Mouse (Mus musculus): ENCODE results near the gene Inka2.

Gene Inka2

DNA sequence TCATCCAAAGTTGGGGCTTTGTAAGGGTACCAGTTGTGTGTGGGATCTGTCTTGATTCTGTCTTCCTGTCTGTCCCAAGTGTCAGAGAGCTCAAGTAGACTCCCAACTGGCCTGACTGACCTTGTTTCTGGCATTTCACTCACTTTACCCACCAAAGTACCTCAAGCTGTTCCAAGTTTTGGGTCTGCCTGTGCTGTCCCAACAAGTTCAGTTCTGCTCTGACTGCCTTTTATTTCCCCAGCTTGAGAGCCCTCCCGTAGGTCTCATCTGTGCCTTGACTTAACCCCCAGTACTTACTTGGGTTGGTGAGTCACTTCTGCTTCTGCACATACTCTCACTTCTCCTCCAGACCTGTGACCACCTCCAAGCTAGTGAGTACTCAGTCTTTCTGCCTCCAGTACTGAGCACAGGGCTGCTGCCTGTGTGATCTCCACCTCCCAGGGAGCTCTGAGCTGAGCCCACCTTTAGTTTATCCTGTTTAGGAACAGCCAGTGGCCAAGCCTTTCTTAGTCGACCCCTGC, 17.3 kb downstream of the Inka2 start:
- no peak for DNase-seq (ENCODE audit: low read depth, low spot score)

DNA sequence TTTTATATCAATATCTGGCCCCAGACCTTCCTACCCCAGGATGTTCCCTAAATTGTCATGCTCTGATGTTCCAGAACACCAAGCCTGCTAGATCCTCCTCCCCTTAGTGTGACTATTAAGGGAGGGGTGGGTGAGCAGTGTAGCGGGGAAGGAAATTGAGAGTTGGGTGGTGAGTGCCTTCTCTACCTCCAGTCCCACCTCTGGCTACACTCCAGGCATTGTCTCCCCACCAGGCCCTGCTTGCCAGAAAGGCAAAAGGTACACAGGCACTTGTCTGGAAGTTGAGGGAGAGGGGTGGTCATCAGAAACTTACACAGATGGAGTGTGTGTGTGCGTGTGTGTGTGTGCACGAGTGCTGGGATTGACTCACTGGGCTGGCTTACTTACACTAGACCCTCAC, 18.1 kb downstream of the Inka2 start:
- no peak for DNase-seq (ENCODE audit: low read depth, low spot score)

DNA sequence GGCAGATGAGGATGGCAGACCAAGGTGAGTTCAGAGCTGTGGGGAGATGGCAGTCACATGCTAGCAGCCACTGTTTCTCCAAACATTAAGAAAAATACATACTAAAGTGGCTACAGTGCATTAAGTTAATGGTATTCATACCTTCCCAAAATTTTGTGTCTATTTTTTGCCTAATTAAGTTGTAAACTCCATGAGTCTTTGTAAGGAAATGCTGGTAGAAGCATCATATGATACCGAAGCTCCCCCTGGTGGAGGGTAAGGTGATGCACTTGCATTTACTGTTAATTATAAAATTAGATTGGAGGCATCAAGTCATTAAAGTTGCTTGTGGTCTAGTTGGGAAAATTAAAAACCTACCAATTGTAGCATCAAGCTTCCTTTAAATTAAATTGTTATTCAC, 21.6 kb downstream of the Inka2 start:
- peak; percentile 81 for DNase-seq (ENCODE audit: low read depth, low spot score)

DNA sequence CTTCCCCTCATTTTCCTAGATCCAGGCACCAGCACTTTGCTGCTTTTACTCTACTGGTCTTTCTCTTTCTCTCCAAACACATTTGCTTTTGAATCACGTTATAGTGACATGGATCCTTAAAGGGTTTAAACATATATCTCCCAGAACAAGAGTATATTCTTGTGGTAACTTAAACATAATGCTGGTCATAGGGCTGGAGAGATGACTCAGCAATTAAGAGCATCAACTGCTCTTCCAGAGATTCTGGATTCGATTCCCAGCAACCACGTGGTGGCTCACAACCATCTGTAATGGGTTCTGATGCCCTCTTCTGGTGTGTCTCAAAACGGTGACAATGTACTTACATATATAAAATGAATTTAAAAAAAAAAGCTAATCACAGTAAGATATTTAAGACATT, 28.0 kb downstream of the Inka2 start:
- no peak for DNase-seq (ENCODE audit: low read depth, low spot score)

DNA sequence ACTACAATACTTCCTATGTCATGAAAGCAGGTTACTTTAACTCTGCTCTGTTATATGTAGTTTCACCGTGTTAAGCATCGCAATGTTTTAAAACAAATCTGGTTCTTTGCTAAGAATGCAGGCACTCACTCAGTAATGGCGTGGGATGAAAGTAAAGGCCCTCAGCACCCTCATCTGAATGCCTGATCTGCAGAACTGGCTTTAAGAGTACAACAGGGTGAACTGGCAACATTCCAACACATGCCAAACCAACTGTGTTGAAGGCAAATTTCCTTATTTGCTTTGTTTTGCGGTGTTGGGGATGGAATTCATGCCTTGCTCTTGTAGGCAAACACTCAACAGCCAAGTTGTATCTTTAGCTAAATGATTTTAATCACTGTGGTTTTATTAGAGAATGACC, 29.1 kb downstream of the Inka2 start:
- no peak for DNase-seq (ENCODE audit: low read depth, low spot score)

DNA sequence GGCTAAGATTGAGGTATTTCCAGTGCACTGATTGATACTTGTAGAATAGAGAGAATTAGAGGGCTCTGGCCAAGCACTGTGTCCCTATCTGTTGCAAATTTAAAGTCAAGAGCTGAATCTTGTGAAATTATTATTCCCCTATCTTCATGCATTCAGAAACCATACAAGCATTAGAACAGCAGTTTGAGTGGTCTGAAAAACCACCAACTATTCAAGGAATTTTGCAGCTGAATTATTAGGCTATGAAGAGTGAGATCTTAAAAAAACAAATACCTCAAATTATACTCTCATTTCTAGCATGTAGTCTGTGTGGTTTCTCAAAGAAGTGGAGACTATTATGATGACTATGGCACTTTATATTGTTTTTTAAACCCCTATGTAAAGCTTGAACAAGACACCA, 30.9 kb downstream of the Inka2 start:
- DNase-seq (ENCODE audit: low read depth, low spot score), result no peak

DNA sequence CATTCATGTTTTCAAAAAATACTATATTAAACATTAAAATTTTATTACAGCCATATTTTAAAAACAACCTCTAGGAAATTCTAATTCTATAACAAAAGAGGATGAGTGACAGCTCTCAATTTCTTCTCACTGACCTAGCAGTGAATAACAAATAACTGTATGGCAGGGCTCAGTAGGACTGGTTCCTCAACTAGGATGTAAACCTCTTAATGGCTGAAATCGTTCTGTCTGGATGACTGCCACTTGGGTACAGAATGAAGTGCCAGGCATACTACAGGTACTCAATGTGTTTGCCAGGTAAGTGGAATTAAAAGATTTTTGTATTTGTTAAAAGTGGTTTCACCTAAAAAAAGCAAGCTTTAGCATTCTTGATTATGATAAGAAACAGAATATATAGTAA, 31.7 kb downstream of the Inka2 start:
- no peak for DNase-seq (ENCODE audit: low read depth, low spot score)

DNA sequence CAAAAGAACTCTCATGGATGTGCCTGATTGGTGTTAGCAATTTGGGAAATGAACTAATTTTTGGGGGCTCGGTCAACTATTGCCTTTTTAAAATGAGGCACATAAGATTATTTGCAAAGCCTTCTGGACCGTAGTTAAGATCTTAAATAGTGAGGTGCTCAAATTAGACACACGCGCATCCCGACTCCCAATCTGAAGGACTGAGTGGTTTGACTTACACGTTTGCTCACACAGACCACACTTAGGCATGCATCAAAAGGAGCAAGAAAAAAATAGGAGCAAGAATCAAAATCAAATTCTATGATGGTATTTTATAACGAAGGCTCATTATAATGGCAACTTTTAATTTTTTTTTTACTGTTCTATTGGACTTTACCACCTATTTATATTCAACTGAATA, 32.7 kb downstream of the Inka2 start:
- DNase-seq (ENCODE audit: low read depth, low spot score), result no peak

DNA sequence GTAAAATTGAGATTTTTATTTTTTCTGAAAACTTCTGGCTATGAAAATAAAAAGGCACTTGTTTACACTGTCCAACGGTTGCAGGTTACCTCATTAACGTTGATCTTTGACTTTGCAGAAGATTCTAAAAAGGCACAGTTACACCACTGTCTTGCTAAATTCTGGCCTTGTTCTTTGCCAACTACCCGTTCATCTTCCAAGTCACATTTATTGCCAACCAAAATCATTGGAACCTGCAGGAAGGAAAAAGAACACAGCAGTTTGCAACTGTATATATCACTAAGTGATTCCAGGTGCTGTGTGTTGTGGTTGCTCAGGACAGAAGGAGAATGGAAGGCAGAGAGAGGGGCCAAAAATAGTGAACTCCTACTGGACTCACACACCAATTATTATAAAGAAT, 33.3 kb downstream of the Inka2 start:
- DNase-seq (ENCODE audit: low read depth, low spot score), result no peak

DNA sequence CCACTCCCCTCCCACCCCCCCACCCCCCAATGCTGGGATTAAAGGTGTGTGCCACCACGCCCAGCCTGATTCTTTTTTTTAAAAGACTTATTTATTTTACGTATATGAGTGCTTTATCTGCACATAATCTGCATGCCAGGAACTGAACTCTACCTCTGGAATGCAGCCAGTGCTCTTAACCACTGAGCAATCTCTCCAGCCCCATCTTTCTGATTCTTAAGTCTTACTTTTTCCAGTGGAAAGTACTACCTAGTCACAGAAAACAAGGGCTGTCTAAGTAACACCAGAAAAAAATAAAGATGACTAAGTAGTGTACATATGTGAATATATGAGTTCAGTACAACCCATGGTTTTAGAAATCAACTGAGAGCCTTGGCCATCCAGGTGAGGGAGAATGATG, 42.1 kb downstream of the Inka2 start:
- DNase-seq (ENCODE audit: low read depth, low spot score), result no peak

DNA sequence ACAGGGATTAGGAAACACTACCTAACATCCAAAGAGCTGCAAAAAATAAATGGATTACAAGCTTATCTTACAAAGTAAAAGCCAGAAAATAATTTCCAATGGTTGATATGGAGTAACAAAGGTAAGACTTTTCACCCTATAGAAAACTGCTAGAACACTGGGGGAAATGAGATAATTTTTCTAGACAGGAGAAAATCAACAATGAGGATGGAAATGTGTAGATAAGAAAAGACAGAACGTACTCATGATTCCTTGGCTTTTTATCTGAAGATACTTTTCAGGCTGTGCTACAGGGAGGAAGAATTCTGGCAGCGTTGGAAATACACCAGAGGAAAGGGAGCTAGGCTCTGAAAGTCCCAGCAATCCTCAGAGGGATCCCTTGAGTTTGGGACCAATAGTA, 46.4 kb downstream of the Inka2 start:
- DNase-seq (ENCODE audit: low read depth, low spot score), result no peak

DNA sequence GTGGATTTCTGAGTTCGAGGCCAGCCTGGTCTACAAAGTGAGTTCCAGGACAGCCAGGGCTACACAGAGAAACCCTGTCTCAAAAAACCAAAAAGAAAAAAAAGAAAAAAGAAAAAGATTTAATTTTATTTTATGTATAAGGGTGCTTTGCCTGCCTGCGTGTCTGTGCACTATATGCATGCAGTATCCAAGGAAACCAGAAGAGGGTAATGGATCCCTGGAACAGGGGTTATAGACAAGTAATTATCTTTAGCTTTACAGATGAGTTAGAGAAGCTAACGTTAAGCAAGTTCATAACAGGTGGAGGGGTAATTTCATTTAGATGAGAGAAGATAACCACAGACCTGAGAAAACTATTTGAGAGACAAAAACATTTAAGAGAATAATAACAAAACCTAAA, 49.8 kb downstream of the Inka2 start:
- no peak for DNase-seq (ENCODE audit: low read depth, low spot score)

DNA sequence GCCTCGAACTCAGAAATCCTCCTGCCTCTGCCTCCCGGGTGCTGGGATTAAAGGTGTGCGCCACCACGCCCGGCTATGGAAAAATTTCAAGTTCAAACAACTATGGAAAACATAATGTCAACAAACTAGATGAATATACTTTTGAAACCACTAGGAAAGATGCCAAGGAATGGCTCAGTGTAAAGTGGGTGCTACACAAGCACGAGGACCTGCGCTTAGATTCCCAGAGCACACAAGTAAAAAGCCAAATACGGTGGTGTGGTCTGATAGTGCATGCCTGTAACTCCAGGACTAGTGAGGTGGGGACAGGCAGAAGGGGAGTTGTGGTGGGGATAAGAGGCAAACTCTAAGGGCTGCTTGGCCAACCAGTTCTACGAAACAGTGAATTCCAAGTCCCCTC, 50.7 kb downstream of the Inka2 start:
- DNase-seq (ENCODE audit: low read depth, low spot score), result no peak

DNA sequence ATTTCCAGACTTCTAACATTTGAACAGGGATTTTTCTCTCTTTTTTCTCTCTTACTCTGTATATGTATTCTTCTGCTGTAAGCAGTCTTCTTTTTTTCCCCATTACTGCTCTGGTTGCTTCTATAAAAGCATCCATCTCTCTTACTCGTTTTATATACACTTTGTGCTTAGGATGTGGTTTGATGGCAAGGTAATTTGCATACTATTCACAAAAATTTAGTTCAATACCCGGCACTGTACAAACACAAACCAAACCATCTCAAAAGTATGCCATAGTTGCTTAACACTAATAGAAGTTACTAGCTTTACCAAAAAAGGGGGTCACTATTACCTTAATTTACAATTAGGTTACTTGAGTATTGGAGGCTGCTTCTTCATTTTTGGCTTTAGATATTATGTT, 52.1 kb downstream of the Inka2 start:
- DNase-seq (ENCODE audit: low read depth, low spot score), result peak; percentile 37

DNA sequence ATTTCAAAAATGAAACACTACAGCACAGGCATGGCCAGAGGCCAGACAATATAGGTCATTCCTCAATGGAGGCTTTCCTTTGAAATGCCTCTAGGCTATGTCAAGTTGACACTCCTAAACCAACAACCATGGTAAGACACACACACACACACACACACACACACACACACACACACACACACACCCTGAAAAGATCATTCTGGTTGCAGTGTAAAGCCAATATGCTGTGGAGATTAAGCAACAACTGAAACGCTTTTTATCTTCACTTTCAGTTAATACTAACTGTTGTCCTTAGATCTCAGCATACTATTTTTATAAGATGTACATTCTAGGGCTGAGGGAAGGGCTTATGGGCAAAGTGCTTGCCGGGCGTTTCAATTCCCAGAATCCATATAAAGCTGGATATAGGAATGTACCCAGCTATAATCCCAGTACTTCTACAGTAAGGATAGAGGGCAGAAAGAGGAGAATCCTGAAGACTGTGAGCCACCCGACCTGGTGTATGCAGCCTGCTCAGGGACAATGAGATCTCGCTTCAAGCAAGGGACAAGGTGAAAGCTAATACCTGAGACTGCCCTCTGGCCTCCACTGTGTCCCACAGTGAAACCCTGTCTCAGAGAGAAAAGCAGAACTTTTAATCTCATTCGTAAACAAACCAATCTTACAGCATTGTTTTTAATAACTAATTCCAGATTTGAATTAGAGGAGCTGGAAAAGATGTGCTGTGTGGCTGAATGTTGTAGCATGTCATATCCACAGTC, 53.1 kb downstream of the Inka2 start:
- no peak for DNase-seq (ENCODE audit: low read depth, low spot score)

DNA sequence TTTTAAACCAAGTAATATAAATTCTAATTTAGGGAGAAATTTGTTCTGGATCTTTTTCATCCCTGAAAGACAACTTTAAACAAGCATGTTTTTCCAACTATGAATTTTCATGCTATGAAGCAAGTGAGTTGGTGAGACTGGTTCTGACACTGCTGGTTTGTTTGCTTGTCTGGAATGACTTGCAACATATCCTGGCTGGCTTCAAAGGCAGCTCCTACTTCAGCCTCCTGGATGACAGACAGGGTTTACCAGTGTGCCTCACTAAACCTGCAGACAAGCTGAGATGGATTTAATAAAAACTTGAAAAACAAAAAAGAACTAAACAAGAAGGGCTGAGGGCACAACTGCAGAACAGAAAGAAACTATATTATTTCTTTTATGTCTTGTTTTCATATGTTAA, 53.7 kb downstream of the Inka2 start:
- no peak for DNase-seq (ENCODE audit: low read depth, low spot score)

DNA sequence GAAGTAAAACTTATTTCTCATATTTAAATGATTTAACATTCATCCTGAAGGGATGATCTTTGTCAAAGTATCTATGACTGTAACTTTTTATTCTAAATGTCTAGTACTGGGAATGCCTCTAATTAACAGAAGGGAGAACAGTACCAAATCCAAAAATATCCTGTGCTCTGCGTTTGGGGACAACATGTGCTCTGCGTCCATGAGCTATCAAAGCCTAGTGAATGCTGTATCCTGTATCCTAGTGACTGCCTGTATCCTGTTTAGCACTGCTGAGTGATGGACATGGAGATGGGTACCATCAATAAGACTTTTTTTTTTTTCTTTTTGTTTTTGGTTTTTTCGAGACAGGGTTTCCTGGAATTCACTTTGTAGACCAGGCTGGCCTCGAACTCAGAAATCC, 54.3 kb downstream of the Inka2 start:
- DNase-seq (ENCODE audit: low read depth, low spot score), result no peak

DNA sequence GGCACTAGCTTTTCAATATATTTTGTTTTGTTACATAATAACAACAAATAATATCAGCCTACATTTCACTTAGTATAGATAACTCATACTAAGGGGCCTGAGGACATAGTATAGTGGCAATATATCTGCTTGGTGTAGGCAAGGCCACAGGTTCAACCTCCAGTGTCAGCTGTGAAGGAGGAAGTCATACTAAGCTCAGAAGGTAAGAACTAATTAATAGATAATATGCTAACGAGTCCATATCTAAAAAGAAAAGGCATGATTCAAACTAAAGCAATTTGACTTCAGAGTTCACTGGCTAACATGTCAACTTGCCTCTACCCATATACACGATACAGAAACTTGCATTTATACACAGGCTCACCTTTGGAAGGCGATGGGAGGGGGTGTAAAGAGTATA, 55.7 kb downstream of the Inka2 start:
- DNase-seq (ENCODE audit: low read depth, low spot score), result no peak

DNA sequence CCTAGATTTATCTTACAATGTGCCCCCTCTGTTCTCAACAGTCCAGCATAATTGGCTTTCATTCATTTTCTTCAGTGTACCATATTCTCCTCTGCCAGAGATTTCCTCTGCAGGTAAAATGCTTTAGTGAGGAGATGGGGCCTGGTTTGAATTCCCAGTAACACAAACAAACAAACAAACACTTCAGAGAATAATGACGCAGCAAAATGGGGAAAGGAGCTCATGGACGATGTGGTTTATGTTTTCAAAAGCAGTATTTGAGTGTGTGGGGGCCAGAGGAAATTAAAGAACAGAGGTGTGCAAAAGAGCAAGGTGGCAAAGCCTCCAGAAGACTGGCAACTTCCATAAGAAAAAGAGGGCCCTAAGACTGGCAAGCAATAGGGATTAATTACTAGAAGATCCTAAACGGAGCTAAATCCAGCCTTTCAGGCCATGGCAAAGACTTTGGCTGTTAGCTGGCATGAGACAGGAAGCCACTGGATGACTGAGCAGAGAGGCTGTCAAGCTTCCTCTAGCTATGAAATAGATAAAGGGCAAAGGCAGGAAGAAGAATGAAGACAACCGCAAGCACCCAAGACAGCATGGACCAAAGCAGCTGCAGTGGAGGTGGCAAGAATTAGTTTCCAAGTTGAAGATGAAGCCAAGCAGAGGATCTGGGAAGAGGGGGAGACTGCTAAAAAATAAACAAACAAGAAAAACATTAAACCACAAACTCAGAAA, 58.9 kb downstream of the Inka2 start:
- peak; percentile 71 for DNase-seq (ENCODE audit: low read depth, low spot score)

DNA sequence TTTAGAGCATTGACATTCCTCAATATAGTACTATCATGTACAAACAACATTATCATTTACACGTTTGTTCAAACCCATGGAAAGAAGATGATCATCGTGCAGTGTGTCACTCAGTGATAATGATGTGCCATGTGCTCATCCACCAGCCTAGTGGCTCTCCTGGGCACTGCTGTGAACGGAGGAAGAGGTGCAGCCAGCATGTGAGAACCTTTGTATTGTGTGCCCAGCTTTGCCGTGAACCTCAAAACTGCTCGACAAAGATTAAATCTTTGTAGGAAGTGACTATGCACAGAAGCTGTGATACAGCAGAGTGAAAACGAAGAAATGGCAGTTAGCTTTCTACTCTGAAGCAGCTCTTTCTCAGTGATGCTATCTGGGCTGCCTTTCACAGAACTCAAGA, 64.1 kb downstream of the Inka2 start:
- peak; percentile 70 for DNase-seq (ENCODE audit: low read depth, low spot score)

DNA sequence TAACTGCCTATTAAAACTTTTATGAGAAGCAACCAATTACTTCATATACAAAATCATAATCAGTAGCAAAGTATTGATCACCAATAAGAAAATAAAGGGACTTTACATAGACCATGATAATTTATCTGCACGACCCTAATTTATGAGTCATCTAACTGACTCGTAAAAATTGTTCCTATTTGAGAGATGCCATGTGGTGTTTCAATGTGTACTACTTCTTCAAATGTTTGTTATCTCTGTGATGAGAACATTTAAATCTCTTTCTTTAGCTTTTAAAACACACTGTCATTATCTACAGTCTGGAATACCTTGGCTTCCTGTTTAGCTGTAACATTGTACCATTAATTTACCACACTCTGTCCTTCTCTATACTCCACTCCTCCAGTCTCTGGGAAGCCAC, 65.0 kb downstream of the Inka2 start:
- no peak for DNase-seq (ENCODE audit: low read depth, low spot score)

Measured in CD4-positive, CD25-positive, alpha-beta regulatory T cell, adult 2 months (primary cell).